8 mouse cellular contexts compared by ENCODE assay signal in the genomic region with DNA sequence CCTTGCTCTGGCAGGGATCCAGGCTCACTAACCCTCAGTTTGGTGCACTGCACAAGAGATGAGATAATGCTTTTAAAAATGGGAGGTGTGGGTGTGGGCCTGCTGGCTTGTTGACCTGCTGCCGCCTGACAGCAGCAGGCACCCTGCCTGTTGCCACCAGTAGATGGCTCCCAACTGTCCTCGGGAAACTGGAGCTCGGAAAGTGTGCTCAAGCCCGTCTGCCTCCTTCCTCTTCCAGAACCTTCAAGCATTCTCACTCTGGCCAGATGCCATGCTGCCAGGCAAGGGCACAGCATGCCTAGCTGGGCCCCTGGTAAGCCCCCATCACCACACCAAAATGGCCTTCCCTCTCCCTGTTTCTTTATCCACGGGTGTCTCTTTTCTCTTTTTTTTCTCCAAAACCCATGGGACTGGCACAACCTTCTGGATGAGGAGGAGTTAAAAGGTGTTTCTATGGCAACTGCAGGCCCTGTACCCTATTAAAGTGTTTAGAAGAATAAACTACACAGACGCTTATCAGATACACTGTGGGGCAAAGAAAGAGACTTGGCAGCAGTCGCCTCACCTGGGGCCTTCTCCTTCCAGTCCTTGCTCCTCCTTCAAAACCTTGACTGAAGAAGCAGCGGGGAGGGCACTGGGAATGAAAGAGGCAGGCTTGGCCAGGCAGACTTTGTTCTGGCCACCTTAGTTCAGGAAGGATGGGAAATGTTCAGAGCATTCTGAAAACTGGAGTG. TPM values are rescaled to one million over a fixed set of nuclear protein-coding genes. Genes with fewer than 3 reads are reported as not detected.
DNase-seq lines count a peak whose midpoint lies in the region; ATAC-seq lines count a peak whose summit lies in the region.

No protein-coding gene starts in this region.

- peak overlapping the region; percentile 82; the same call in 1 of the 2 replicates for H3K9ac ChIP-seq in hindbrain, embryonic 13.5 days

- H3K9me3 ChIP-seq in hindbrain, embryonic 13.5 days: no peaks in the 10 kb centered on the region

- H3K27me3 ChIP-seq in hindbrain, embryonic 13.5 days: peaks cover 36% of the 10 kb centered on the region

- H3K36me3 ChIP-seq in hindbrain, embryonic 13.5 days: no peaks in the 10 kb centered on the region

- peak; percentile 61 for DNase-seq in R1 (ENCODE audit: low read depth, low spot score)
- DNase-seq in cerebellum, postnatal 10 days: peak; percentile 88 to 92
- peak; percentile 71 to 74 for DNase-seq in frontal cortex, postnatal 36 days (ENCODE audit: low spot score in 2 of 2)
- DNase-seq in layer of hippocampus, postnatal 25 days (ENCODE audit: extremely low spot score in 1 of 2, low spot score in 1 of 2): peak; percentile 54 to 57
- peak; percentile 90 for DNase-seq in lung, postnatal 10 days
- peak; percentile 79 for DNase-seq in retina, postnatal 1 day

- WGBS in hindbrain, embryonic 13.5 days: 20% methylated on average over 8 of the region's 8 CpGs

- H3K4me1 ChIP-seq in hindbrain, embryonic 13.5 days (replicated peaks): peaks cover 47% of the 10 kb centered on the region

- H3K4me3 ChIP-seq in hindbrain, embryonic 13.5 days: peak overlapping the region; percentile 57; the same call in 1 of the 2 replicates

- peak overlapping the region; percentile 62 for H3K27ac ChIP-seq in hindbrain, embryonic 13.5 days

- ATAC-seq in hindbrain, embryonic 13.5 days (ENCODE audit: low FRiP score): 0 out of 2 replicates have a peak, but pooled peaks have one; percentile 21
- ATAC-seq in activated CD4-positive, CD25-positive, alpha-beta regulatory T cell, adult 4 months: no peak

- H3K4me2 ChIP-seq in hindbrain, embryonic 13.5 days: peak overlapping the region; percentile 94

RNA-seq across cellular contexts. Expression of a gene that starts 2.8 kb away (rescaled TPM):
- polyA plus RNA-seq in hindbrain, embryonic 13.5 days (2015; fragmentation: Nextera tagmentation; extraction: Ambion mirVana): 32.3 and 37.1 TPM in 2 replicates
- total RNA-seq in layer of hippocampus, postnatal 25 days (2021): 10 to 100 TPM; 50.1 to 55.1 TPM
- not detected for polyA plus RNA-seq in activated CD4-positive, CD25-positive, alpha-beta regulatory T cell, adult 4 months (2017; shearing (Covaris generic))

Comparison
In these comparisons a context has a peak if more than half of its experiments do, and no peak if none do; other contexts are left out.
1. RNA of a gene that starts 2.8 kb away (polyA plus RNA-seq): 32.3 to 37.1 TPM in hindbrain, embryonic 13.5 days; not detected in activated CD4-positive, CD25-positive, alpha-beta regulatory T cell, adult 4 months; every median in the first group is over 10 times any median in the second.
2. Peak in every context shown above with its lines, with median percentiles within 50 percentile points of each other: DNase-seq.